Mouse (Mus musculus): ENCODE results near the gene Nhlh2. TPM values are rescaled to one million over a fixed set of nuclear protein-coding genes. Genes with fewer than 3 reads are reported as not detected.
A peak's percentile ranks its signal among the peaks of the same experiment; 100 is the strongest.

Nhlh2 gene
- total RNA-seq, 1 experiment from 2014 or later = not detected

DNA sequence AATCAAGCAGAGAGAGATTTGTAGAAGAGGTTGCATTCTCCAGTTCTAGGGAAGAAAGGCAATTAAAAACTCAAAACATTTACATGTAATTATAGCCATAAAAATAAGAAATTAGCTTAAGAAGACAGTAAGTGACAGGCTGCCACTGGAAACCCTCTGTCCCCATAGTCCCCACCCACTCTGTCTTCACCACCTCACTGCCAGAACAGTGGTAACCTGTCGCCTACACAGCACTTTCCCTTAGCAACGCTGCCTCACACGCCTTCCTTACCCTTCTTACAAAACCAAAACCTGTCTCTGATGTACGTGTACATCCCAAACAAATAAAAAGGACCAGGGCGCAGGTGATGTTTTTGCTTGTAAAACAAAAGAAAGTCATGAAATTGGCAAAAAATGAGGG lies 15.8 kb downstream of the Nhlh2 start:
- no peak for DNase-seq

DNA sequence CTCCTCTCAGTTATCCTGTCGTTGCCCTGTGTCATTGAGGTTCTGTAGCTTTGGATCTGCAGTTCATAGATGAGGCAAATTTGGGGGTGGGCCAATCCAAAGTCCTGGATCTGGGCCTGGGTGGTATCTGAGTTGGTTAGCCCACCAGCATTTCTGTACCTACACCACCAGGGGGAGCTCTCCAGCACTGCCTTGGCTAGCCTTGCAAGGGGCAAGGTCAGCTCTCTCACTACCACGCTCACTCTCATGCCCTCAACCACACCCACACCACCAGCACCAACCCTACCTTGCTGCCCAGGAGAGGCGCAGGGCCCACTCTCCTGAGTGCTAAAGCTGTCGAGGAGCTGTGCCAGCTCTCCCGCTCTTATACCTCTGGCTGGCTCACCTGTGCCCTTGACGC lies 18.0 kb downstream of the Nhlh2 start:
- peak; percentile 13 for DNase-seq

- no peak for DNase-seq
Measured at GRCm38 (mm10) chr3:102037806-102038205, 27.9 kb downstream of the Nhlh2 start.

- DNase-seq = no peak
Measured at GRCm38 (mm10) chr3:102038608-102039007, 28.7 kb downstream of the Nhlh2 start.

DNA sequence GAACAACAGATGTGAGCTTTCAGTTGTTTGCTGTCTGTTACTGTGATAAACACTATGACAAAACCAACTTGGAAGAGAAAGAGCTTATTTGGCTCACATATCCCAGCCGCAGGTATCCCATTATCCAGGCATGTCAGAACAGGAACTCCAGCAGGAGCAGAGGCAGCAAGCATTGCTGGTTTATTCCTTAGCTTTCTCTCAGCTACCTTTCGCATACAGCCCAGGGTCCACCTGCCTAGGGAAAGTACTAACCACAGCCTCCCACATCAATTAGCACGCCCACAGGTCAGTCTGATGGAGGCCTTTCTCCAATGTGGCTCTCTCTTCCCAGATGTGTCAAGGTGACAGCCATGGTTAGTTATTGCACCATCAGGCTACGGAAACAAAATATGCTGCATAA lies 31.8 kb downstream of the Nhlh2 start:
- DNase-seq = no peak

DNA sequence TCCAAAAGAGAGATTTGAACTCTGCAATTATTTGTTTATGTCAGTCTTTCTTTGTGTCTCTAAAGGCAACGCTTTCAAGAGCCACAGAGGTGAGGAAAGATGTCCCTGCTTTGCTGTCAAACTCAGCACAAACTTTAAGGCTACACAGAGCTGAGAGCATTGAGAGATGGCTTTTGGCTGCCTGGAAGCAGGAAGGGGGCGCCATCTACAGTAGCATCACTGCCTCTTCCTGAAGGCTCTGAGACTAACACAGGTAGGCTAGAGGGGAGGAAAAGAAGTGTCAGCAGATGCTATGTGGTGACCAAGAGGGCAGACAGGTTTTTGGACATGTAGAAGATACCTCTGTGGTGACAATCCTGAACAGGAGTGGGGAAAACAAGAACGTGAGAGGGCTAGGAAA lies 35.2 kb downstream of the Nhlh2 start:
- peak; percentile 24 for DNase-seq

- DNase-seq = no peak
Measured at GRCm38 (mm10) chr3:102047532-102047931, 37.7 kb downstream of the Nhlh2 start.

DNA sequence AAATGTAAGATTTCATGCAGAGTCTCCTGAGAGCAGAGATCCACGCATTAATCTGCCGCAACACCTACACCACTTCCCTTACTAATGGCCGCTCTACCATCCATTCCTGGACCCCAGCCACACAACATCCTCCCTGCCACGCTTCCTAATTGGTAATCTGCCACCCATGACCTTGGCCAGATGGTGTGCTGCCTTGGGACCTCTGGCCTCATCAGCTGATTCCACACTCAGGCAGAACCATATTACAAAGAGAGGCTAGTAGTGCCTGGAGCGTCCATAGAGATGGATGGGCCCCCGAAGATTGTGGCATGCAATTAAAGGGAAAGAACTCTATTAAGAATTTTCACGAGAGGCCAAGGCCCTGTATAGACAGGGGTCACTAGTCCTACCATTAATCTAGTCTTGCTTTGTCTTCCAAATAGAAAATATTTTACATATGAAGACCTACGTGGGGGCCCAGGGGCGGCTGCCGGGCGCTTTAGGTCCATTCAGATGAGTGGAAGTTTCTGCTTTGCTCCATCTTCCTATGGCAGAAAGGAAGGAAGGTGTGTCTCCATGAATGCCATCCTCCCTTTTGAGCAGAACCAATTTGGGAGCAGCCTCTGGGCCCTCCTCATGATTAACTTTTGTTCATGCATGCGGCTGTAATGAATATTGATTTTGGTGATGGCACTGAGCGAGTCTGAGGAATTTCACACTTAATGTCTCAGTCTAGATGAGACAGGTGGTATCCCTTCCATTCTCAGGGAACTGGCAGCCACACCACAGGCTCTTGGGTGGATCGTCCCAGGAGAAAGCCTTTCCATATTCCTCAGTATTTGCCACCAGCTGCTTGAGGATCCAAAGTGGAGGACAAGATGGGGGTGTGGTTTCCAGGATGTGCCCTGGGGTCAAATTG lies 39.6 kb downstream of the Nhlh2 start:
- no peak for DNase-seq

GRCm38 (mm10) chr3:102052036-102052435 lies 42.2 kb downstream of the Nhlh2 start:
- peak; percentile 9 for DNase-seq

GRCm38 (mm10) chr3:102053293-102053692 lies 43.4 kb downstream of the Nhlh2 start:
- DNase-seq = no peak

- DNase-seq = no peak
Measured at GRCm38 (mm10) chr3:102055878-102056277, 46.0 kb downstream of the Nhlh2 start.

DNA sequence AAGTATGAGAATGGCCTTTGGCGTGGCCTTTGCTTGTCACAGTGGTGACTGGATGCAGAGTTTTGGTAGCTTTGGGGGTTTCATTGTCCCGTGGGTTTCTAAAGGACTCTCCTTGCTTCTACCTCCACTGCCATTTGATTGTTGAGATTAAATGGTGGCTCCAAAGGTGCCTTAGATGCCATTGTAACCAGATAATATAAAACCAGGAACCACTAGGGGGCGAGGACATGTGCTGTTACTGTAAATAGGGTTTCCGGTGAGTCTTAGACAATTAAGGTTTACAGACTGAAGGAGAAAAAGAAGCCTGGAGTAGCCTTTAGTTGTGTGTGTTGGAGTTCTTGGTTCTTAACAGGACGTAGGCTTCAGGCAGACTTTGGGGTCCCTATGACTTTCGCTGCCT lies 50.2 kb downstream of the Nhlh2 start:
- no peak for DNase-seq

DNA sequence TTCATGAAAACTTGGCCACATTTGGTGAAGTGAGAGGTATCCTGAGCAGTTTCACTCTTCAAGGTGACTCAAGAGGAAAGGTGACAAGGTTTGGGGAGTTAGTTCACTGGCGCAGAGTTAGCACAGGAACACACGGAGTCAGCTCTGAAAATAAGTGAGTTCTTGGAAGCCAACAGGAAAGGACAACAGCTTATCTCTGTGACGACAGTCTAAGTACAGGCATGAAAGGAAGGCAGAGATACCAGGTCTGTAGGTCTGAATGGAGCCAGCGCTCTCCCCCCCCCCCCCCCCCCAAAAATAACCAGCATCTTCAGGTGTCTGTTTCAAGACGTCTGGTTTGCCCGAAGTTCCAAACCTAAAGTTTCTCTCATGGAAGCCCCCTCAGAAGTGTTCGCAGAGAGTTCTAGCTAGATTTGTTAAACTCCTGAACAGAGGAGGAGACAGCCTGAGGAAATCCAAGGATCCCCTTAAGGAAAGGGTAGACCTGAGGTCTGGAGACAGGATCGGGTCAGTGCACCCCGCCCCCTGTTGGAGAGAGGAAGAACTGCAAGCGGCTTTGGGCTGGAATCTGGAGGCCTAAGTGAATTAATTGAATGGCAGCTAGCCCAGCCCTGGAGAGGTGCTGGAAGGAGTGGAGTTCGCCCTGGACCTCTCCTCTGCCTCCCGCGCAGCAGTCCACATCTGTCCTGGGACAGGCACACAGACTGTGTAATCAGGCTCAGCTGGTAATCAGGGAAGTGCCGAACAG lies 52.2 kb downstream of the Nhlh2 start:
- peak; percentile 80 for DNase-seq

DNA sequence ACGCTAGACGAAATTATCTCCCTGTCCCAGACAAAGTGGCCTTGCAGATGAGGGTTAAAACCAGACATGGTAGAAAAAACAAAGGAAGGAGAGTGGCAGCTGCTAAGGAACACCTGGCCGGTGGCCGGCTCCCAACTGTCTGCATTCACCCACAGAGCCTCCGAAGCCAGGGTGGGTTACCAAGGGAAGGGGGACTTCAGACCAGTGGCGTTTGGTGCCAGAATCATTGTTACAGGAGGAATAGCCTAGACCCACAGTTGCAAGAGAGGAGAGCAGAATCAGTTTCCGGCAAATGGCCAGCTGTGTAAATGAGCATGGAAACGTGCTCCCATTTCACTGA lies 52.8 kb downstream of the Nhlh2 start:
- no peak for DNase-seq

DNA sequence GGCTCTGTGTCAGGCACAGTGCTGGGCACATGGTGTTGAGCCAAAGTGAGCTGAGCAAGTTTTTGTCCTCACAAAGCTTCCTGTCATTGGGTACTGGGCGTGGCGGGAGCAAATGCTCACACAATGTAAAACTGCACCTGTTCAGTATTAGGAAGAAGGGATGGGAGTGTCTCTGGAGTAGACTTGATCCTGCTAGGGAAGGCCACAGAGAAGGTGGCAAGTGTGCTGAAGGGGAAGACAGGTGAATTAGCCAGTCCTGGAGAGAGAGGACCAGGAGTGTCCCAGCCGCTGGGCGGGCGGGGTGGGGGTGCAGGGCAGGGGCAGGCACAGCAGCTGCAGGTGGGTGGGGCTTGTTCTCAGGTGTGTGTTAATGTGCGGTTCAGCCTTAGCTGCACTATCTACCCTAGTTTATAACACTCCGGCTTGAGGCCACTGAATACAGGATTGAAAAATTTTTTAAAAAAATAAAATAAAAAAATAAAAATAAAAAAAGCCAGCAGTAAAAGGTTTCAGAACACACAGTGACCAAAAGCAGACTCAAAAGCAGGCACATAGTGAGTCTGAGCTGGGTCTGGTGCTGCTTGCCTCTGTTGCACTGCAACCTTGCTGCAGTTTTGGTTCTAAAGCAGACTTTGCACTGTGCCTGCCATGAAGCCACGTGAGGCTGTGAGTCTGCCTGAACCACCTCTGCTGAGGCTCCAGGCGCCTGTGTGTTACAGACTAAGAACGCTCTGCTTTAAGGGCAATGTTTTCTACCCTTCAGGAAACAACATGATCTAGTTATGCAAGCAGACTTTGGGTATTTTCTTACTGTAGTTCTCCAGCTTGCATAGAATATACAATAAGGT lies 53.6 kb downstream of the Nhlh2 start:
- no peak for DNase-seq

DNA sequence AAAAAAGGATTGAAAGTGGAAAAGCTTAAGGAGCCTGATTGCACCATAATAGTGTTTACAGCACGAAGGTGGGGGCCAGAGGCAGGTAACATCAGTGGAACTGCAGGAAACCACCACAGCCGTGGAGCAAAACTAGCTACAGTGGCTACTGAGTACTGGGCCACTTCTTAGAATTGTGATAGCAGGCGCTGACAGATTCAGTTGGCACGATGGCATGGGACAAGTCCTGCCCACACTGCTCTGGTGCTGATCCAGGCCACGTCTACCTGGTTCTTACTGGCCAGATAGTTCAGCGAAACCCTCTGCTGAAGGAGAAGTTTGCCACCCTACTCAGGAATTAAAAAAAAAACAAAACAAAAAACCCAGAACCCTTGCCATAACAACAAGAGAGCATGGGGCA lies 54.7 kb downstream of the Nhlh2 start:
- DNase-seq = no peak

Other genes with a start within 250 kb of the Nhlh2 start
- gene Mab21l3, start 161.1 kb upstream of the Nhlh2 start, total RNA-seq (2021) = 0.11 and 0.41 TPM in 2 replicates
- gene Slc22a15, start 85.6 kb upstream of the Nhlh2 start, total RNA-seq (2021) = 5.9 and 7.7 TPM in 2 replicates
- 1.7 and 2.0 TPM in 2 replicates for gene Casq2, start 76.3 kb downstream of the Nhlh2 start, total RNA-seq (2021)
- gene Vangl1, start 194.6 kb downstream of the Nhlh2 start, total RNA-seq (2021) = 33.3 and 34.4 TPM in 2 replicates

Measured in adrenal gland, postnatal 14 days (tissue).